Mouse (Mus musculus) kidney, embryonic 16.5 days (tissue): ENCODE measurements around the gene Gm20388. TPM values are rescaled to one million over a fixed set of nuclear protein-coding genes. Genes with fewer than 3 reads are reported as not detected.

Experiments
- ATAC-seq: fragments of 200-750 bp; cut with Nextera tagmentation; 2 replicates; pipeline ENCODE4 v1.8.0; 2017; ENCODE audit warnings: moderate TSS enrichment; ENCODE audit not compliant: low FRiP score, low TSS enrichment
- H3K27ac ChIP-seq: fragments of 300-500 bp; sonication (generic); 2 replicates; pipeline ENCODE4 v1.5.1; 2014; ENCODE audit warnings: low read length
- H3K27me3 ChIP-seq: fragments of 300-500 bp; sonication (generic); 2 replicates; pipeline ENCODE4 v1.6.1; 2014; ENCODE audit warnings: low read length, control low read depth, mixed read lengths; ENCODE audit not compliant: insufficient read depth
- H3K36me3 ChIP-seq: fragments of 300-500 bp; sonication (generic); 2 replicates; pipeline ENCODE4 v1.6.1; 2014; ENCODE audit warnings: low read length, control low read depth, mixed read lengths; ENCODE audit not compliant: insufficient read depth
- H3K4me1 ChIP-seq: fragments of 300-500 bp; sonication (generic); 2 replicates; pipeline ENCODE4 v1.6.1; 2014; ENCODE audit warnings: low read length, control low read depth, mixed read lengths; ENCODE audit not compliant: insufficient read depth
- H3K4me2 ChIP-seq: fragments of 300-500 bp; sonication (generic); replicated peaks from 2 replicates; pipeline ENCODE4 v1.6.1; 2014; ENCODE audit warnings: low read depth, low read length
- H3K4me3 ChIP-seq: fragments of 300-500 bp; sonication (generic); 2 replicates; pipeline ENCODE4 v1.5.1; 2014; ENCODE audit warnings: mild to moderate bottlenecking, low read length
- H3K9ac ChIP-seq: fragments of 300-500 bp; sonication (generic); replicated peaks from 2 replicates; pipeline ENCODE4 v1.6.1; 2014; ENCODE audit warnings: low read length
- H3K9me3 ChIP-seq: fragments of 300-500 bp; sonication (generic); 2 replicates; pipeline ENCODE4 v1.6.1; 2016; ENCODE audit warnings: low read length, control low read depth
- WGBS: fragments of 180-500 bp; shearing (Covaris S2); extraction: QIAGEN DNeasy Blood & Tissue Kit; methylation state at CpG from one replicate; pipeline ENCODE4 v1.1.7; 2014; 5-methylcytosine and 5-hydroxymethylcytosine counted together
- polyA plus RNA-seq: library from polyadenylated mRNA; unstranded; fragments of >200 nt; fragmentation: Nextera tagmentation; extraction: Ambion mirVana; gene quantifications from 2 replicates; pipeline ENCODE4 v1.2.1, GENCODE M21; 2015

The Gm20388 gene
- polyA plus RNA-seq, 1 experiment from 2014 or later, result 7.7 TPM

- 60% methylated on average over 19 of the region's 19 CpGs for WGBS
- no peaks in the 10 kb centered on the region for H3K9me3 ChIP-seq
- no peaks in the 10 kb centered on the region for H3K36me3 ChIP-seq
- no peak overlapping the region for H3K27ac ChIP-seq
- H3K4me1 ChIP-seq, result peaks cover 8% of the 10 kb centered on the region
- ATAC-seq, result no peak
- H3K4me2 ChIP-seq, result no peak overlapping the region
- no peak overlapping the region for H3K9ac ChIP-seq
- no peaks in the 10 kb centered on the region for H3K27me3 ChIP-seq
- H3K4me3 ChIP-seq, result no peak overlapping the region
Observed at GRCm38 (mm10) chr8:122735542-122736473, 2825.2 kb downstream of the Gm20388 start.

GRCm38 (mm10) chr8:122736623-122737022, 2826.0 kb downstream of the Gm20388 start:
- Histone ChIP-seq H3K4me1 (peaks cover 8% of the 10 kb centered on the region), H3K9me3 (no peaks in the 10 kb centered on the region), H3K4me3 (no peak overlapping the region), H3K27ac (no peak overlapping the region), H3K4me2 (no peak overlapping the region), H3K9ac (no peak overlapping the region), H3K36me3 (no peaks in the 10 kb centered on the region), H3K27me3 (peaks cover 6% of the 10 kb centered on the region)
- WGBS, result 92% methylated on average over 11 of the region's 11 CpGs
- no peak for ATAC-seq

GRCm38 (mm10) chr8:122737071-122737470, 2826.4 kb downstream of the Gm20388 start:
- Histone ChIP-seq H3K4me1 (peaks cover 8% of the 10 kb centered on the region), H3K27ac (no peak overlapping the region), H3K4me2 (no peak overlapping the region), H3K36me3 (no peaks in the 10 kb centered on the region), H3K27me3 (peaks cover 11% of the 10 kb centered on the region), H3K9ac (no peak overlapping the region), H3K4me3 (no peak overlapping the region), H3K9me3 (no peaks in the 10 kb centered on the region)
- WGBS, result 44% methylated on average over 4 of the region's 4 CpGs
- no peak for ATAC-seq

- Histone ChIP-seq H3K27me3 (peaks cover 13% of the 10 kb centered on the region), H3K36me3 (no peaks in the 10 kb centered on the region), H3K4me1 (peaks cover 8% of the 10 kb centered on the region), H3K9ac (no peak overlapping the region), H3K4me2 (no peak overlapping the region), H3K9me3 (no peaks in the 10 kb centered on the region), H3K4me3 (no peak overlapping the region), H3K27ac (no peak overlapping the region)
- 86% methylated on average over 6 of the region's 6 CpGs for WGBS
- no peak for ATAC-seq
Observed at GRCm38 (mm10) chr8:122737886-122738285, 2827.2 kb downstream of the Gm20388 start.

GRCm38 (mm10) chr8:122739102-122739725, 2828.6 kb downstream of the Gm20388 start:
- Histone ChIP-seq H3K4me2 (0 out of 2 replicates have a peak overlapping the region, but pooled peaks have one; percentile 10), H3K27me3 (peaks cover 26% of the 10 kb centered on the region), H3K36me3 (no peaks in the 10 kb centered on the region), H3K4me3 (no peak overlapping the region), H3K9me3 (no peaks in the 10 kb centered on the region), H3K9ac (no peak overlapping the region), H3K4me1 (peaks cover 8% of the 10 kb centered on the region), H3K27ac (no peak overlapping the region)
- 10% methylated on average over 11 of the region's 11 CpGs for WGBS
- ATAC-seq, result peak; percentile 50; the same call in 1 of the 2 replicates

GRCm38 (mm10) chr8:122742471-122742870, 2831.8 kb downstream of the Gm20388 start:
- 25% methylated on average over 19 of the region's 19 CpGs for WGBS
- H3K4me2 ChIP-seq, result no peak overlapping the region
- ATAC-seq, result no peak

GRCm38 (mm10) chr8:122745022-122745749, 2834.5 kb downstream of the Gm20388 start:
- no peak overlapping the region for H3K27ac ChIP-seq
- H3K36me3 ChIP-seq, result no peaks in the 10 kb centered on the region
- H3K9ac ChIP-seq, result no peak overlapping the region
- no peak overlapping the region for H3K4me2 ChIP-seq
- peaks cover 43% of the 10 kb centered on the region for H3K27me3 ChIP-seq
- ATAC-seq, result no peak
- no peaks in the 10 kb centered on the region for H3K4me1 ChIP-seq
- 26% methylated on average over 17 of the region's 17 CpGs for WGBS
- no peak overlapping the region for H3K4me3 ChIP-seq
- no peaks in the 10 kb centered on the region for H3K9me3 ChIP-seq

More at GRCm38 (mm10) chr8:122742471-122742870, 2831.8 kb downstream of the Gm20388 start:
- Histone ChIP-seq H3K9ac (no peak overlapping the region), H3K27ac (no peak overlapping the region), H3K4me3 (no peak overlapping the region), H3K4me1 (peaks cover 8% of the 10 kb centered on the region), H3K27me3 (peaks cover 43% of the 10 kb centered on the region), H3K9me3 (no peaks in the 10 kb centered on the region), H3K36me3 (no peaks in the 10 kb centered on the region)

GRCm38 (mm10) chr8:122745750-122746275, 2835.2 kb downstream of the Gm20388 start:
- H3K9ac ChIP-seq, result no peak overlapping the region
- H3K4me1 ChIP-seq, result no peaks in the 10 kb centered on the region
- no peaks in the 10 kb centered on the region for H3K36me3 ChIP-seq
- H3K9me3 ChIP-seq, result no peaks in the 10 kb centered on the region
- H3K27me3 ChIP-seq, result peaks cover 43% of the 10 kb centered on the region
- 14% methylated on average over 16 of the region's 16 CpGs for WGBS
- no peak overlapping the region for H3K4me2 ChIP-seq
- no peak for ATAC-seq
- H3K4me3 ChIP-seq, result no peak overlapping the region
- H3K27ac ChIP-seq, result no peak overlapping the region

- no peak for ATAC-seq
- no peaks in the 10 kb centered on the region for H3K4me1 ChIP-seq
- no peak overlapping the region for H3K27ac ChIP-seq
- no peak overlapping the region for H3K4me3 ChIP-seq
- peaks cover 38% of the 10 kb centered on the region for H3K27me3 ChIP-seq
- no peaks in the 10 kb centered on the region for H3K9me3 ChIP-seq
- H3K4me2 ChIP-seq, result no peak overlapping the region
- WGBS, result 58% methylated on average over 7 of the region's 7 CpGs
- H3K36me3 ChIP-seq, result no peaks in the 10 kb centered on the region
- H3K9ac ChIP-seq, result no peak overlapping the region
Observed at GRCm38 (mm10) chr8:122746439-122746838, 2835.8 kb downstream of the Gm20388 start.
